Mouse (Mus musculus) forebrain, embryonic 15.5 days (tissue): ENCODE results near the gene Slc9a5. TPM values are rescaled to one million over a fixed set of nuclear protein-coding genes. Genes with fewer than 3 reads are reported as not detected.
A peak's percentile ranks its signal among the peaks of the same experiment; 100 is the strongest.

Experiments
- ATAC-seq: fragments of 200-750 bp; cut with Nextera tagmentation; replicated peaks from 2 replicates; pipeline ENCODE4 v1.8.0; 2017; ENCODE audit warnings: mild to moderate bottlenecking, moderate TSS enrichment, moderate library complexity
- H3K27ac ChIP-seq: fragments of 300-500 bp; sonication (generic); replicated peaks from 2 replicates; pipeline ENCODE4 v1.5.1; 2015; ENCODE audit warnings: mild to moderate bottlenecking, inconsistent platforms
- H3K27me3 ChIP-seq: fragments of 300-500 bp; sonication (generic); 2 replicates; pipeline ENCODE4 v1.6.1; 2015; ENCODE audit warnings: inconsistent platforms
- H3K36me3 ChIP-seq: fragments of 300-500 bp; sonication (generic); 2 replicates; pipeline ENCODE4 v1.6.1; 2015; ENCODE audit warnings: mild to moderate bottlenecking, inconsistent platforms
- H3K4me1 ChIP-seq: fragments of 300-500 bp; sonication (generic); 2 replicates; pipeline ENCODE4 v1.6.1; 2015; ENCODE audit warnings: inconsistent platforms
- H3K4me2 ChIP-seq: fragments of 300-500 bp; sonication (generic); replicated peaks from 2 replicates; pipeline ENCODE4 v1.6.1; 2015; ENCODE audit warnings: mild to moderate bottlenecking, inconsistent platforms
- H3K4me3 ChIP-seq: fragments of 300-500 bp; sonication (generic); 2 replicates; pipeline ENCODE4 v1.5.1; 2015; ENCODE audit warnings: mild to moderate bottlenecking, inconsistent platforms
- H3K9ac ChIP-seq: fragments of 300-500 bp; sonication (generic); replicated peaks from 2 replicates; pipeline ENCODE4 v1.6.1; 2015; ENCODE audit warnings: mild to moderate bottlenecking, inconsistent platforms
- H3K9me3 ChIP-seq: fragments of 300-500 bp; sonication (generic); 2 replicates; pipeline ENCODE4 v1.6.1; 2016; ENCODE audit warnings: inconsistent platforms
- WGBS: fragments of 180-500 bp; shearing (Covaris S2); methylation state at CpG from one replicate; pipeline ENCODE4 v1.1.7; 2015; ENCODE audit warnings: mixed read lengths; 5-methylcytosine and 5-hydroxymethylcytosine counted together
- microRNA counts: library from miRNA; unstranded; fragments of <30 nt; microRNA quantifications from one replicate; lab custom pipeline; 2016
- microRNA-seq: library from miRNA; unstranded; fragments of <30 nt; microRNA quantifications from one replicate; pipeline ENCODE4, GENCODE M21; 2016
- polyA plus RNA-seq: library from polyadenylated mRNA; unstranded; fragments of >200 nt; fragmentation: Nextera tagmentation; extraction: Ambion mirVana; gene quantifications from 2 replicates; pipeline ENCODE4 v1.2.1, GENCODE M21; 2015

Slc9a5 gene
- polyA plus RNA-seq, 1 experiment from 2014 or later, result 6.9 TPM

- Histone ChIP-seq H3K9me3 (no peaks in the 10 kb centered on the region), H3K4me1 (peaks cover 7% of the 10 kb centered on the region; the same call in 1 of the 2 replicates), H3K4me3 (no peak overlapping the region), H3K9ac (no peak overlapping the region), H3K27ac (no peak overlapping the region), H3K36me3 (no peaks in the 10 kb centered on the region), H3K27me3 (no peaks in the 10 kb centered on the region), H3K4me2 (no peak overlapping the region)
- no peak for ATAC-seq
- WGBS, result 43% methylated on average over 7 of the region's 7 CpGs
These were observed 45.3 kb downstream of the Slc9a5 start for GRCm38 (mm10) chr8:105393915-105394314.

- 35% methylated on average over 3 of the region's 3 CpGs for WGBS
- peaks cover 7% of the 10 kb centered on the region; the same call in 1 of the 2 replicates for H3K4me1 ChIP-seq
- no peaks in the 10 kb centered on the region for H3K36me3 ChIP-seq
- H3K27ac ChIP-seq, result no peak overlapping the region
- no peak overlapping the region for H3K4me3 ChIP-seq
- H3K9me3 ChIP-seq, result no peaks in the 10 kb centered on the region
- no peak overlapping the region for H3K9ac ChIP-seq
- H3K4me2 ChIP-seq, result no peak overlapping the region
- H3K27me3 ChIP-seq, result no peaks in the 10 kb centered on the region
- ATAC-seq, result no peak
These were observed 49.1 kb downstream of the Slc9a5 start for GRCm38 (mm10) chr8:105397747-105398146.

GRCm38 (mm10) chr8:105400016-105400415, 51.4 kb downstream of the Slc9a5 start:
- no peak for ATAC-seq
- no peak overlapping the region for H3K4me2 ChIP-seq
- no peaks in the 10 kb centered on the region for H3K9me3 ChIP-seq
- no peaks in the 10 kb centered on the region for H3K36me3 ChIP-seq
- H3K27ac ChIP-seq, result no peak overlapping the region
- H3K27me3 ChIP-seq, result no peaks in the 10 kb centered on the region
- WGBS, result 85% methylated on average over 5 of the region's 5 CpGs
- no peak overlapping the region for H3K9ac ChIP-seq
- H3K4me3 ChIP-seq, result no peak overlapping the region
- no peaks in the 10 kb centered on the region for H3K4me1 ChIP-seq

DNA sequence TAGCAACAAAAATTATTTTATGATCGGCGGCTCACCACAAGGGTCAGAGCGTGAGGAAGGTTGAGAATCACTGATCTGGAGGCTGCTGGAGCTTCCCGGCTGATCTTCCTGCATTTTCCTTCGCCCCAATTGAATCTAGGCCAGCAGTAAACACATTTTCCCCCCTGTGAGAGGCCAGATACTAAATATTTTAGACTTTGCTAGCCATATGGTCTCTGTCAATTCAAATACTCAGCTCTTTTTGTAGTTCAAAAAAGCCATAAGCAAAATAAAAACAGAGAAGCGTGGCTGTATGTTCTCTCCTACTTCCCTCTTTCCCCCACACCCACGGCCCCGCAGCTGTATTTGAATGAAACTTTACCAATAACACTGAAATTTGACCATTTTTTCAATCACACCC, 54.8 kb downstream of the Slc9a5 start:
- Histone ChIP-seq H3K4me3 (no peak overlapping the region), H3K36me3 (no peaks in the 10 kb centered on the region), H3K27ac (no peak overlapping the region), H3K9me3 (no peaks in the 10 kb centered on the region), H3K4me2 (no peak overlapping the region), H3K4me1 (peaks cover 13% of the 10 kb centered on the region; the same call in 1 of the 2 replicates), H3K9ac (no peak overlapping the region), H3K27me3 (no peaks in the 10 kb centered on the region)
- 93% methylated on average over 8 of the region's 8 CpGs for WGBS
- no peak for ATAC-seq

DNA sequence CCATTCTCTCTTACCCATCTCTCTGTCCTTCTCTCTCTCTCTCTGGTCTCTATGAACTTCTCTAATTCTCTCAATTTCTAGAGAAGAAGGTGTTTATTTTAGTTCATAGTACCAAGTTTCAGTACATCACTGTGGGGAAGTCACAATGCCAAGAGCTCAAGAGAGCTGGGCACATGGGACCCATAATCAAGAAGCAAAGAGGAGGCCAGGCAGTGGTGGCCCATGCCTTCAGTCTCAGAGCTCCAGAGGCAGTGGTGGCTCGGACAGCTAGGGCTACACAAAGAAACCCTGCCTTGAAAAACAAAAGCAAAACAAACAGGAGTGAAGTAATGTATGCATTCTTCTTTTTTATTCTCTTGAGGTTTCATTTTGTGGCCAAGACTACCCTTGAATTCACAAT, 55.9 kb downstream of the Slc9a5 start:
- no peaks in the 10 kb centered on the region for H3K36me3 ChIP-seq
- H3K27ac ChIP-seq, result no peak overlapping the region
- no peak overlapping the region for H3K4me3 ChIP-seq
- H3K9me3 ChIP-seq, result no peaks in the 10 kb centered on the region
- no peak for ATAC-seq
- no peak overlapping the region for H3K9ac ChIP-seq
- no peaks in the 10 kb centered on the region for H3K27me3 ChIP-seq
- WGBS, result 34% methylated on average over 1 of the region's 1 CpGs
- H3K4me1 ChIP-seq, result peaks cover 13% of the 10 kb centered on the region; the same call in 1 of the 2 replicates
- no peak overlapping the region for H3K4me2 ChIP-seq

GRCm38 (mm10) chr8:105406416-105406815, 57.8 kb downstream of the Slc9a5 start:
- Histone ChIP-seq H3K9ac (no peak overlapping the region), H3K4me3 (no peak overlapping the region), H3K9me3 (no peaks in the 10 kb centered on the region), H3K4me1 (peaks cover 13% of the 10 kb centered on the region; the same call in 1 of the 2 replicates), H3K36me3 (no peaks in the 10 kb centered on the region), H3K27ac (no peak overlapping the region), H3K27me3 (no peaks in the 10 kb centered on the region), H3K4me2 (no peak overlapping the region)
- WGBS, result 55% methylated on average over 10 of the region's 10 CpGs
- peak; percentile 60; the same call in 1 of the 2 replicates for ATAC-seq

DNA sequence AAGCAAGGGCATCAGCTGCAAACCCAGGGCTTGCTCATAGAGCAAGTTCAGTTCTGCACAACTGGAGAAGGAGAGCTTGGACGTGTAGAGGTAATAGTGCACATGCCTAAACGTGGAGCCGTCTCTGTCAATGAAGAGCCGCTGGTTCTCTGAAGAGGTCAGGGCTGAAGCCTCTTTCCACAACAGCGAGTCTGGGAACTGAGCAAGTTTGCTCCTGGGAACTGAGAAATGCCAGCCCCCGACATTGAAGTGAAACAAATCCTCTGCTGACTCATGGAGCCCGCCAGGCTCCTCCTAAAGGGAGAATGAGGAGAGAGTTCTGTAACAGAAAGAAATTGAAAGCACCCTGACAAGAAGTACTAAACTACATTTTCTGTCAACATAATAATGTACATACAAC, 59.7 kb downstream of the Slc9a5 start:
- Histone ChIP-seq H3K9me3 (no peaks in the 10 kb centered on the region), H3K36me3 (no peaks in the 10 kb centered on the region), H3K9ac (no peak overlapping the region), H3K4me3 (no peak overlapping the region), H3K4me2 (no peak overlapping the region), H3K27ac (no peak overlapping the region), H3K4me1 (peaks cover 14% of the 10 kb centered on the region), H3K27me3 (peaks cover 3% of the 10 kb centered on the region)
- ATAC-seq, result no peak
- WGBS, result 69% methylated on average over 7 of the region's 7 CpGs

- WGBS, result 93% methylated on average over 6 of the region's 6 CpGs
- Histone ChIP-seq H3K4me2 (no peak overlapping the region), H3K4me3 (no peak overlapping the region), H3K27ac (no peak overlapping the region), H3K9ac (no peak overlapping the region), H3K27me3 (peaks cover 11% of the 10 kb centered on the region), H3K36me3 (no peaks in the 10 kb centered on the region), H3K9me3 (no peaks in the 10 kb centered on the region), H3K4me1 (peaks cover 21% of the 10 kb centered on the region)
- no peak for ATAC-seq
These were observed 61.3 kb downstream of the Slc9a5 start for GRCm38 (mm10) chr8:105409947-105410346.

GRCm38 (mm10) chr8:105413391-105413790, 64.7 kb downstream of the Slc9a5 start, which contains the start of the genes Kctd19 and Lrrc36:
TSS of gene Kctd19 (minus strand) at chr8:105413502.
TSS of gene Lrrc36 (plus strand) at chr8:105413571.
- Histone ChIP-seq H3K27me3 (peaks cover 11% of the 10 kb centered on the region), H3K9me3 (no peaks in the 10 kb centered on the region), H3K4me1 (peaks cover 8% of the 10 kb centered on the region), H3K4me2 (peak within 1 kb of the TSS; percentile 41), H3K27ac (no peak within 1 kb of the TSS), H3K4me3 (peak within 1 kb of the TSS; percentile 24), H3K36me3 (no peaks in the 10 kb centered on the region), H3K9ac (no peak within 1 kb of the TSS)
- peak; percentile 41; the same call in 1 of the 2 replicates for ATAC-seq
- WGBS, result 1% methylated on average over 34 of the region's 34 CpGs

GRCm38 (mm10) chr8:105418992-105419391, 70.3 kb downstream of the Slc9a5 start:
- H3K27ac ChIP-seq, result no peak overlapping the region
- H3K4me1 ChIP-seq, result 0 out of 2 replicates have a peak, but pooled peaks cover under 1% of the 10 kb centered on the region
- 68% methylated on average over 2 of the region's 2 CpGs for WGBS
- peaks cover 2% of the 10 kb centered on the region; the same call in 1 of the 2 replicates for H3K27me3 ChIP-seq
- H3K4me2 ChIP-seq, result no peak overlapping the region
- no peaks in the 10 kb centered on the region for H3K36me3 ChIP-seq
- no peak overlapping the region for H3K9ac ChIP-seq
- H3K9me3 ChIP-seq, result no peaks in the 10 kb centered on the region
- ATAC-seq, result no peak
- H3K4me3 ChIP-seq, result no peak overlapping the region

MicroRNAs within 50 kb of the gene (microRNA counts, 519-probe panel; counts per million panel counts)
- microRNA mmu-miR-328 (lab: Ali Mortazavi, UCI), result 2,363 counts per million, percentile 47 among the panel's probes with 10 or more counts

Small RNA genes lying within 50 kb of the gene (microRNA-seq; reads per million reads assigned to microRNA genes)
- gene Gm27320 (not detected), gene Mir328 (318 reads per million, percentile 68 among the genes with 10 or more reads in this experiment)

Other genes with a start within 250 kb of the Slc9a5 start
- 0.10 and 0.15 TPM in 2 replicates for gene Ces4a, start 217.0 kb upstream of the Slc9a5 start, polyA plus RNA-seq
- gene Cbfb, start 178.2 kb upstream of the Slc9a5 start, polyA plus RNA-seq, result 33.4 and 35.4 TPM in 2 replicates
- gene D230025D16Rik, start 123.7 kb upstream of the Slc9a5 start, polyA plus RNA-seq, result 32.5 and 33.1 TPM in 2 replicates
- gene B3gnt9, start 93.7 kb upstream of the Slc9a5 start, polyA plus RNA-seq, result 2.9 and 3.0 TPM in 2 replicates
- gene Tradd, start 84.2 kb upstream of the Slc9a5 start, polyA plus RNA-seq, result 21.1 and 23.7 TPM in 2 replicates
- 0.72 and 0.85 TPM in 2 replicates for gene Fbxl8, start 84.2 kb upstream of the Slc9a5 start, polyA plus RNA-seq
- 0.15 and 0.34 TPM in 2 replicates for gene Hsf4, start 79.0 kb upstream of the Slc9a5 start, polyA plus RNA-seq
- 2.0 and 2.2 TPM in 2 replicates for gene Nol3, start 72.7 kb upstream of the Slc9a5 start, polyA plus RNA-seq
- gene 4931428F04Rik, start 59.0 kb upstream of the Slc9a5 start, polyA plus RNA-seq, result 96.2 and 101 TPM in 2 replicates
- gene Exoc3l, start 52.7 kb upstream of the Slc9a5 start, polyA plus RNA-seq, result 10.1 and 11.9 TPM in 2 replicates
- 44.2 and 48.1 TPM in 2 replicates for gene E2f4, start 51.2 kb upstream of the Slc9a5 start, polyA plus RNA-seq
- gene Elmo3, start 43.2 kb upstream of the Slc9a5 start, polyA plus RNA-seq, result 0.84 and 0.98 TPM in 2 replicates
- gene Lrrc29, start 22.6 kb upstream of the Slc9a5 start, polyA plus RNA-seq, result 0.59 and 0.83 TPM in 2 replicates
- 116 and 120 TPM in 2 replicates for gene Tmem208, start 22.5 kb upstream of the Slc9a5 start, polyA plus RNA-seq
- gene Fhod1, start 890 bp upstream of the Slc9a5 start, polyA plus RNA-seq, result 0.34 and 0.48 TPM in 2 replicates
- 1.1 and 1.7 TPM in 2 replicates for gene Plekhg4, start 24.4 kb downstream of the Slc9a5 start, polyA plus RNA-seq
- 0.10 TPM in 1 of 2 replicates, not detected in the other for gene Kctd19, start 64.7 kb downstream of the Slc9a5 start, polyA plus RNA-seq
- gene Lrrc36, start 64.7 kb downstream of the Slc9a5 start, polyA plus RNA-seq, result 0.52 and 0.88 TPM in 2 replicates
- 35.1 and 54.8 TPM in 2 replicates for gene Tppp3, start 122.7 kb downstream of the Slc9a5 start, polyA plus RNA-seq
- 28.8 and 31.3 TPM in 2 replicates for gene Zdhhc1, start 148.1 kb downstream of the Slc9a5 start, polyA plus RNA-seq
- gene Hsd11b2, start 169.9 kb downstream of the Slc9a5 start, polyA plus RNA-seq, result 1.4 and 1.7 TPM in 2 replicates
- gene Atp6v0d1, start 217.2 kb downstream of the Slc9a5 start, polyA plus RNA-seq, result 184 and 193 TPM in 2 replicates